Mouse (Mus musculus) mouse embryonic stem cell (cell line): ENCODE measurements around the gene Erich6.
"Not testable (repeated sequence)": the region's sequence is repeated elsewhere in the genome, so short reads cannot be mapped to it uniquely, and the experiment has no call there.

Experiments
- in situ Hi-C, 2 experiments: fragments of 300-500 bp; cut with MboI; formaldehyde crosslinking; loops; 1 replicate in 1 of 2; 3 replicates in 1 of 2; pipeline ENCODE4 v1.14.3; 2019 to 2020; ENCODE audit warnings: low sequenced_read_pairs in 2 of 2, low pct_unique_long_range_greater_than_20kb in 1 of 2, mixed read lengths in 1 of 2; ENCODE audit not compliant: unreplicated experiment in 1 of 2

The Erich6 gene

GRCm38 (mm10) chr3:58655362-58656130 is 18.5 kb upstream of the Erich6 start:
- in situ Hi-C loops, result loop anchor here in 1 of 2 experiments (10.0 kb wide), 2 partner anchors 59 to 129 kb away; no protein-coding TSS in a partner anchor

- in situ Hi-C loops, result loop anchor here in 1 of 2 experiments (10.0 kb wide), 2 partner anchors 61 to 131 kb away; no protein-coding TSS in a partner anchor
These were observed 16.9 kb upstream of the Erich6 start for GRCm38 (mm10) chr3:58653907-58654306.

- in situ Hi-C loops, result loop anchor here in 1 of 2 experiments (10.0 kb wide), 2 partner anchors 64 to 134 kb away; no protein-coding TSS in a partner anchor
These were observed 13.3 kb upstream of the Erich6 start for GRCm38 (mm10) chr3:58650328-58650727.

GRCm38 (mm10) chr3:58647179-58647578 is 10.2 kb upstream of the Erich6 start:
- in situ Hi-C loops, result loop anchor here in 1 of 2 experiments (10.0 kb wide), 1 partner anchor 132 kb away; no protein-coding TSS in a partner anchor

- in situ Hi-C loops, result loop anchor here in 1 of 2 experiments (10.0 kb wide), 1 partner anchor 131 kb away; no protein-coding TSS in a partner anchor
These were observed 9.2 kb upstream of the Erich6 start for GRCm38 (mm10) chr3:58646180-58646579.

- in situ Hi-C loops, result no loop called here
These were observed 5.3 kb downstream of the Erich6 start for GRCm38 (mm10) chr3:58631693-58632092.

GRCm38 (mm10) chr3:58624981-58625380 is 12.0 kb downstream of the Erich6 start:
- in situ Hi-C loops, result no loop called here

GRCm38 (mm10) chr3:58622665-58623394 is 14.2 kb downstream of the Erich6 start:
- in situ Hi-C loops, result no loop called here

- in situ Hi-C loops, result no loop called here
These were observed 15.9 kb downstream of the Erich6 start for GRCm38 (mm10) chr3:58621066-58621465.

GRCm38 (mm10) chr3:58609985-58610384 is 27.0 kb downstream of the Erich6 start:
- in situ Hi-C loops, result no loop called here

GRCm38 (mm10) chr3:58608506-58608905 is 28.5 kb downstream of the Erich6 start:
- in situ Hi-C loops, result no loop called here

- in situ Hi-C loops, result no loop called here
These were observed 43.4 kb downstream of the Erich6 start for GRCm38 (mm10) chr3:58593623-58594022.

- in situ Hi-C loops, result not testable (repeated sequence)
These were observed 44.3 kb downstream of the Erich6 start for GRCm38 (mm10) chr3:58592666-58593065.

GRCm38 (mm10) chr3:58590544-58590943 is 46.5 kb downstream of the Erich6 start:
- in situ Hi-C loops, result not testable (repeated sequence)

GRCm38 (mm10) chr3:58582788-58583426 is 54.1 kb downstream of the Erich6 start:
- in situ Hi-C loops, result no loop called here

- in situ Hi-C loops, result no loop called here
These were observed 54.7 kb downstream of the Erich6 start for GRCm38 (mm10) chr3:58582297-58582696.

- in situ Hi-C loops, result no loop called here
These were observed 55.5 kb downstream of the Erich6 start for GRCm38 (mm10) chr3:58581530-58581929.

GRCm38 (mm10) chr3:58577506-58578050 is 59.4 kb downstream of the Erich6 start:
- in situ Hi-C loops, result no loop called here
